Mouse (Mus musculus): ENCODE results near the gene Grk1. TPM values are rescaled to one million over a fixed set of nuclear protein-coding genes. Genes with fewer than 3 reads are reported as not detected.

Grk1 gene
- polyA plus RNA-seq, 1 experiment from 2014 or later: not detected

GRCm38 (mm10) chr8:13428156-13428555, 23.3 kb downstream of the Grk1 start:
- Histone ChIP-seq H3K27me3 (no peaks in the 10 kb centered on the region), H3K4me2 (no peak overlapping the region), H3K4me3 (no peak overlapping the region), H3K4me1 (replicated peaks) (no peaks in the 10 kb centered on the region), H3K9ac (no peak overlapping the region), H3K36me3 (no peaks in the 10 kb centered on the region), H3K27ac (no peak overlapping the region), H3K9me3 (replicated peaks) (no peaks in the 10 kb centered on the region)
- WGBS: 66% methylated on average over 9 of the region's 9 CpGs
- ATAC-seq (replicated peaks; ENCODE audit: insufficient number of reproducible peaks, insufficient read depth, low FRiP score, low read depth): no peak

GRCm38 (mm10) chr8:13430412-13430811, 25.5 kb downstream of the Grk1 start:
- Histone ChIP-seq H3K9me3 (replicated peaks) (no peaks in the 10 kb centered on the region), H3K4me2 (no peak overlapping the region), H3K4me3 (no peak overlapping the region), H3K4me1 (replicated peaks) (no peaks in the 10 kb centered on the region), H3K27ac (no peak overlapping the region), H3K9ac (no peak overlapping the region), H3K27me3 (peaks cover 19% of the 10 kb centered on the region), H3K36me3 (no peaks in the 10 kb centered on the region)
- whole genome bisulfite sequencing: 71% methylated on average over 7 of the region's 7 CpGs
- ATAC-seq (replicated peaks; ENCODE audit: insufficient number of reproducible peaks, insufficient read depth, low FRiP score, low read depth): no peak

GRCm38 (mm10) chr8:13430866-13431265, 26.0 kb downstream of the Grk1 start:
- Histone ChIP-seq H3K9me3 (replicated peaks) (no peaks in the 10 kb centered on the region), H3K27me3 (peaks cover 24% of the 10 kb centered on the region), H3K4me3 (no peak overlapping the region), H3K9ac (no peak overlapping the region), H3K4me2 (no peak overlapping the region), H3K4me1 (replicated peaks) (no peaks in the 10 kb centered on the region; the same call in 1 of the 2 replicates), H3K36me3 (no peaks in the 10 kb centered on the region), H3K27ac (no peak overlapping the region)
- ATAC-seq (replicated peaks; ENCODE audit: insufficient number of reproducible peaks, insufficient read depth, low FRiP score, low read depth): no peak

GRCm38 (mm10) chr8:13433130-13433529, 28.2 kb downstream of the Grk1 start:
- H3K27me3 ChIP-seq: peaks cover 44% of the 10 kb centered on the region
- no peaks in the 10 kb centered on the region for H3K36me3 ChIP-seq
- H3K9ac ChIP-seq: no peak overlapping the region
- no peaks in the 10 kb centered on the region for H3K9me3 ChIP-seq (replicated peaks)
- H3K4me2 ChIP-seq: no peak overlapping the region
- ATAC-seq (replicated peaks; ENCODE audit: insufficient number of reproducible peaks, insufficient read depth, low FRiP score, low read depth): no peak
- 63% methylated on average over 5 of the region's 5 CpGs for WGBS
- H3K4me3 ChIP-seq: no peak overlapping the region
- no peak overlapping the region for H3K27ac ChIP-seq
- no peaks in the 10 kb centered on the region; the same call in 1 of the 2 replicates for H3K4me1 ChIP-seq (replicated peaks)

- Histone ChIP-seq H3K9ac (no peak within 1 kb of the TSS), H3K36me3 (no peaks in the 10 kb centered on the region), H3K27me3 (peaks cover 44% of the 10 kb centered on the region), H3K4me2 (peak within 1 kb of the TSS; percentile 20; the same call in 1 of the 2 replicates), H3K4me1 (replicated peaks) (no peaks in the 10 kb centered on the region; the same call in 1 of the 2 replicates), H3K4me3 (peak within 1 kb of the TSS; percentile 11; the same call in 1 of the 2 replicates), H3K9me3 (replicated peaks) (no peaks in the 10 kb centered on the region), H3K27ac (no peak within 1 kb of the TSS)
- WGBS: 29% methylated on average over 10 of the region's 10 CpGs
- no peak for ATAC-seq (replicated peaks; ENCODE audit: insufficient number of reproducible peaks, insufficient read depth, low FRiP score, low read depth)
These were observed 30.0 kb downstream of the Grk1 start, which contains the start of gene Tmem255b for GRCm38 (mm10) chr8:13434889-13435288. Gene Tmem255b, plus strand, starts transcription at chr8:13435189.

GRCm38 (mm10) chr8:13436052-13436451, 31.2 kb downstream of the Grk1 start:
- no peaks in the 10 kb centered on the region for H3K36me3 ChIP-seq
- peak overlapping the region; percentile 20; the same call in 1 of the 2 replicates for H3K4me2 ChIP-seq
- no peaks in the 10 kb centered on the region; the same call in 1 of the 2 replicates for H3K4me1 ChIP-seq (replicated peaks)
- ATAC-seq (replicated peaks; ENCODE audit: insufficient number of reproducible peaks, insufficient read depth, low FRiP score, low read depth): no peak
- H3K9ac ChIP-seq: no peak overlapping the region
- H3K27me3 ChIP-seq: peaks cover 44% of the 10 kb centered on the region
- WGBS: 8% methylated on average over 8 of the region's 8 CpGs
- H3K9me3 ChIP-seq (replicated peaks): no peaks in the 10 kb centered on the region
- peak overlapping the region; percentile 11; the same call in 1 of the 2 replicates for H3K4me3 ChIP-seq
- no peak overlapping the region for H3K27ac ChIP-seq

GRCm38 (mm10) chr8:13437531-13437930, 32.6 kb downstream of the Grk1 start:
- Histone ChIP-seq H3K27ac (no peak overlapping the region), H3K4me2 (no peak overlapping the region), H3K36me3 (no peaks in the 10 kb centered on the region), H3K9me3 (replicated peaks) (no peaks in the 10 kb centered on the region), H3K4me3 (no peak overlapping the region), H3K4me1 (replicated peaks) (no peaks in the 10 kb centered on the region; the same call in 1 of the 2 replicates), H3K27me3 (peaks cover 44% of the 10 kb centered on the region), H3K9ac (no peak overlapping the region)
- 63% methylated on average over 2 of the region's 2 CpGs for WGBS
- no peak for ATAC-seq (replicated peaks; ENCODE audit: insufficient number of reproducible peaks, insufficient read depth, low FRiP score, low read depth)

GRCm38 (mm10) chr8:13442152-13442551, 37.3 kb downstream of the Grk1 start:
- H3K4me1 ChIP-seq (replicated peaks): no peaks in the 10 kb centered on the region
- WGBS: 86% methylated on average over 2 of the region's 2 CpGs
- no peaks in the 10 kb centered on the region for H3K36me3 ChIP-seq
- H3K9ac ChIP-seq: no peak overlapping the region
- no peak overlapping the region for H3K4me3 ChIP-seq
- H3K27ac ChIP-seq: no peak overlapping the region
- H3K4me2 ChIP-seq: no peak overlapping the region
- no peak for ATAC-seq (replicated peaks; ENCODE audit: insufficient number of reproducible peaks, insufficient read depth, low FRiP score, low read depth)
- H3K27me3 ChIP-seq: peaks cover 7% of the 10 kb centered on the region
- H3K9me3 ChIP-seq (replicated peaks): no peaks in the 10 kb centered on the region

- H3K36me3 ChIP-seq: no peaks in the 10 kb centered on the region
- H3K9me3 ChIP-seq (replicated peaks): no peaks in the 10 kb centered on the region
- H3K4me3 ChIP-seq: no peak overlapping the region
- WGBS: 85% methylated on average over 6 of the region's 6 CpGs
- no peak overlapping the region for H3K27ac ChIP-seq
- H3K9ac ChIP-seq: no peak overlapping the region
- H3K4me2 ChIP-seq: no peak overlapping the region
- H3K27me3 ChIP-seq: no peaks in the 10 kb centered on the region
- no peaks in the 10 kb centered on the region for H3K4me1 ChIP-seq (replicated peaks)
- ATAC-seq (replicated peaks; ENCODE audit: insufficient number of reproducible peaks, insufficient read depth, low FRiP score, low read depth): no peak
These were observed 41.6 kb downstream of the Grk1 start for GRCm38 (mm10) chr8:13446456-13446855.

GRCm38 (mm10) chr8:13448145-13448544, 43.3 kb downstream of the Grk1 start:
- Histone ChIP-seq H3K4me1 (replicated peaks) (no peaks in the 10 kb centered on the region), H3K4me3 (no peak overlapping the region), H3K27ac (no peak overlapping the region), H3K9ac (no peak overlapping the region), H3K27me3 (no peaks in the 10 kb centered on the region; the same call in 1 of the 2 replicates), H3K4me2 (no peak overlapping the region), H3K36me3 (no peaks in the 10 kb centered on the region), H3K9me3 (replicated peaks) (no peaks in the 10 kb centered on the region)
- ATAC-seq (replicated peaks; ENCODE audit: insufficient number of reproducible peaks, insufficient read depth, low FRiP score, low read depth): no peak
- WGBS: 48% methylated on average over 4 of the region's 4 CpGs

GRCm38 (mm10) chr8:13451747-13452277, 46.9 kb downstream of the Grk1 start:
- no peaks in the 10 kb centered on the region; the same call in 1 of the 2 replicates for H3K27me3 ChIP-seq
- no peak overlapping the region for H3K4me3 ChIP-seq
- no peak overlapping the region for H3K27ac ChIP-seq
- H3K9ac ChIP-seq: no peak overlapping the region
- H3K4me2 ChIP-seq: no peak overlapping the region
- H3K9me3 ChIP-seq (replicated peaks): no peaks in the 10 kb centered on the region
- H3K4me1 ChIP-seq (replicated peaks): no peaks in the 10 kb centered on the region
- WGBS: 59% methylated on average over 6 of the region's 6 CpGs
- no peak for ATAC-seq (replicated peaks; ENCODE audit: insufficient number of reproducible peaks, insufficient read depth, low FRiP score, low read depth)
- H3K36me3 ChIP-seq: no peaks in the 10 kb centered on the region
